9 mouse cellular contexts compared by ENCODE assay signal in the genomic region with DNA sequence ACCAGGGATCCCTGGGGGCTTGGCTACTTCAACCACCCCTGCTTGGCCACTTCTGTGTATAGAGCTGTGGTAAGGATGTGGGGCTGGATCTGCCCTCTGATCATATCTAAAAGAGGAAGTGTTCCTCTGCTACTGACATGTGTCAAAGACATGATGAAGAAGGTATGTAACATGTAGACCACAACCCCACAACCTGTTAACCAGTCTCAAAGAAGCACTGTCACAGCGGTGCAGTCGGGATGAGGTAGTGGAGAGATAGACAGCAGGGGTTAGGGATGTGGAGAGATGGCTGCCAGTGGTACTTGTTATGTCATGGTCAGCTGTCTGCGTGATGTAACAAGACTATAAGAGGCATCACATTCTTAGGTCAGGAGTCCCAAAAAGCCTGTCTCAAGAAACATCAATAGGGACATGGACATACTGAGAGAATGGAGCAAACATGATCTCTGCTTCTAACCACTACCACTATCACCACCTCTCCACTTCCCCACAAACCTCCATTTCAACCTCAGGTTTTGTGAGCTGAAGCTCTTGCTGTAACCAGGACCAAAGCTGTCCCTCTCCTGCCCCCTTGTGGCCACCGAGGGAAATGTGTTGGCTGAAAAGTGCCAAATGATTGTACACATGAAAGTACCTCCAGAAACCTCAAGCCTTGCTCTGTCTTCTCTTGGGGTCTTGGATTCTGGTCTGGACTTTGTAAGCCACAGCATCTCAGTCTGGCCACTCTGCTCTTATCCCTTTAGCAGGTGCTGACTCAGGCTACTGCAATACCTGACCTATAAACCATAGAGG. TPM values are rescaled to one million over a fixed set of nuclear protein-coding genes. Genes with fewer than 3 reads are reported as not detected.
A peak's percentile ranks its signal among the peaks of the same experiment; 100 is the strongest.
DNase-seq lines count a peak whose midpoint lies in the region; ATAC-seq and TF ChIP-seq lines count a peak whose summit lies in the region.
"Had no signal": no experiment of that assay in that cellular context is flagged by ENCODE, and none has a peak within 500 bp of the region (broad histone marks: within the 10 kb centered on the region; RNA-seq: fewer than 3 reads in every experiment).

No protein-coding gene starts in this region.

- no peak for TF ChIP-seq EP300 in ES-Bruce4 (IDR thresholded peaks at IDR 0.05; ENCODE audit: insufficient read depth, low read depth, low read length)

- no peaks in the 10 kb centered on the region for H3K9me3 ChIP-seq in ES-Bruce4 (replicated peaks; ENCODE audit: control insufficient read depth, insufficient read depth, low read length, poor library complexity, severe bottlenecking)
- H3K9me3 ChIP-seq in forebrain, embryonic 14.5 days (replicated peaks; ENCODE audit: control insufficient read depth, low read length): no peaks in the 10 kb centered on the region
- H3K9me3 ChIP-seq in lung, embryonic 14.5 days (ENCODE audit: low read depth, low read length): no peaks in the 10 kb centered on the region

- no peak for TF ChIP-seq POLR2A in ES-Bruce4 (IDR thresholded peaks at IDR 0.05; ENCODE audit: insufficient read depth, low read length)

- H3K4me1 ChIP-seq in ES-Bruce4 (ENCODE audit: control insufficient read depth, insufficient read depth, low read length): no peaks in the 10 kb centered on the region
- no peaks in the 10 kb centered on the region for H3K4me1 ChIP-seq in forebrain, embryonic 14.5 days (ENCODE audit: control insufficient read depth, insufficient read depth, low read length)
- no peaks in the 10 kb centered on the region for H3K4me1 ChIP-seq in lung, embryonic 14.5 days (ENCODE audit: insufficient read depth)

- peak; percentile 94 for TF ChIP-seq CTCF in ES-Bruce4 (IDR thresholded peaks at IDR 0.05; ENCODE audit: low read depth, low read length)
- peak; percentile 95 for TF ChIP-seq CTCF in layer of hippocampus, adult 2 months (conservative IDR thresholded peaks at IDR 0.05)
- peak; percentile 98 for TF ChIP-seq CTCF in lung, embryonic 14.5 days (IDR thresholded peaks at IDR 0.05; ENCODE audit: low read depth)

- no peaks in the 10 kb centered on the region for H3K27me3 ChIP-seq in ES-Bruce4 (ENCODE audit: control insufficient read depth, insufficient read depth, low read length, poor library complexity, severe bottlenecking)
- no peaks in the 10 kb centered on the region for H3K27me3 ChIP-seq in forebrain, embryonic 14.5 days (replicated peaks; ENCODE audit: control insufficient read depth, insufficient read depth, low read length)
- H3K27me3 ChIP-seq in lung, embryonic 14.5 days (ENCODE audit: insufficient read depth, low read length): no peaks in the 10 kb centered on the region

- H3K9ac ChIP-seq in ES-Bruce4 (ENCODE audit: low read depth, poor library complexity, severe bottlenecking): no peak overlapping the region
- no peak overlapping the region for H3K9ac ChIP-seq in forebrain, embryonic 14.5 days (ENCODE audit: low read length)
- no peak overlapping the region for H3K9ac ChIP-seq in lung, embryonic 14.5 days

- no peak overlapping the region for H3K4me2 ChIP-seq in forebrain, embryonic 14.5 days (ENCODE audit: low read length)
- H3K4me2 ChIP-seq in lung, embryonic 14.5 days: no peak overlapping the region

- peak; percentile 71 for DNase-seq in c-Kit-positive CD71-positive TER-119-negative erythroid progenitor cells, embryonic 14.5 days (ENCODE audit: low read depth)
- peak; percentile 90 for DNase-seq in forebrain, embryonic 14.5 days (ENCODE audit: low spot score)
- DNase-seq in heart, postnatal 4 days: peak; percentile 94
- DNase-seq in layer of hippocampus, adult 2 months (ENCODE audit: low spot score in 2 of 2): peak; percentile 85 to 95
- DNase-seq in lung, embryonic 14.5 days: peak; percentile 94
- DNase-seq in ovary, adult 18-20 months (ENCODE audit: low spot score): peak; percentile 53
- peak; percentile 82 for DNase-seq in thymus, postnatal 0 days (ENCODE audit: low spot score)

- ATAC-seq in forebrain, embryonic 14.5 days: peak; percentile 75; the same call in 1 of the 2 replicates
- peak; percentile 84 for ATAC-seq in lung, embryonic 14.5 days (ENCODE audit: insufficient read depth)

- 45% methylated on average over 4 of the region's 4 CpGs for WGBS in forebrain, embryonic 14.5 days
- WGBS in lung, embryonic 14.5 days: 46% methylated on average over 4 of the region's 4 CpGs

- no peaks in the 10 kb centered on the region for H3K36me3 ChIP-seq in ES-Bruce4 (ENCODE audit: control insufficient read depth, insufficient read depth, low read length, poor library complexity, severe bottlenecking)
- H3K36me3 ChIP-seq in forebrain, embryonic 14.5 days (ENCODE audit: control insufficient read depth, insufficient read depth, low read length): peaks cover 3% of the 10 kb centered on the region; the same call in 1 of the 2 replicates
- H3K36me3 ChIP-seq in lung, embryonic 14.5 days (ENCODE audit: insufficient read depth): 0 out of 2 replicates have a peak, but pooled peaks cover 6% of the 10 kb centered on the region

- H3K4me3 ChIP-seq in ES-Bruce4 (ENCODE audit: low read depth, low read length): no peak overlapping the region
- H3K4me3 ChIP-seq in forebrain, embryonic 14.5 days (ENCODE audit: low read depth, low read length): no peak overlapping the region
- H3K4me3 ChIP-seq in layer of hippocampus, adult 2 months: no peak overlapping the region
- H3K4me3 ChIP-seq in lung, embryonic 14.5 days (ENCODE audit: low read depth, low read length): no peak overlapping the region

- H3K27ac ChIP-seq in ES-Bruce4 (ENCODE audit: insufficient read depth, low read length): no peak overlapping the region
- no peak overlapping the region for H3K27ac ChIP-seq in forebrain, embryonic 14.5 days (ENCODE audit: low read depth, low read length)
- no peak overlapping the region for H3K27ac ChIP-seq in layer of hippocampus, adult 2 months
- H3K27ac ChIP-seq in lung, embryonic 14.5 days (ENCODE audit: low read depth): no peak overlapping the region
- H3K27ac ChIP-seq: macrophage had no signal

RNA-seq across cellular contexts. Expression of a gene that starts 56.3 kb away (rescaled TPM):
- polyA plus RNA-seq in ES-Bruce4 (2011; ENCODE audit: insufficient read depth, insufficient read length, low read depth, missing spikeins): 13.1 and 18.5 TPM in 2 replicates
- polyA plus RNA-seq in forebrain, embryonic 14.5 days (2014; fragmentation: Nextera tagmentation; extraction: Ambion mirVana): 36.0 and 39.2 TPM in 2 replicates
- 10 to 100 TPM; 18.8 to 19.1 TPM for total RNA-seq in heart, postnatal 4 days (2021)
- total RNA-seq in layer of hippocampus, adult 2 months (2021): 10 to 100 TPM; 42.2 to 51.8 TPM
- 35.8 and 42.3 TPM in 2 replicates for polyA plus RNA-seq in lung, embryonic 14.5 days (2014; fragmentation: Nextera tagmentation; extraction: Ambion mirVana)
- polyA plus RNA-seq in thymus, postnatal 0 days (2015; fragmentation: Nextera tagmentation; extraction: Ambion mirVana): 25.0 and 34.8 TPM in 2 replicates
